Mouse (Mus musculus) urinary bladder, postnatal 10 days (tissue): ENCODE measurements around the gene Ttc26.
A peak's percentile ranks its signal among the peaks of the same experiment; 100 is the strongest.

Experiments used
- DNase-seq: peaks from one replicate; pipeline ENCODE4 v3.0.0; 2022; ENCODE audit warnings: low spot score

Gene Ttc26

DNA sequence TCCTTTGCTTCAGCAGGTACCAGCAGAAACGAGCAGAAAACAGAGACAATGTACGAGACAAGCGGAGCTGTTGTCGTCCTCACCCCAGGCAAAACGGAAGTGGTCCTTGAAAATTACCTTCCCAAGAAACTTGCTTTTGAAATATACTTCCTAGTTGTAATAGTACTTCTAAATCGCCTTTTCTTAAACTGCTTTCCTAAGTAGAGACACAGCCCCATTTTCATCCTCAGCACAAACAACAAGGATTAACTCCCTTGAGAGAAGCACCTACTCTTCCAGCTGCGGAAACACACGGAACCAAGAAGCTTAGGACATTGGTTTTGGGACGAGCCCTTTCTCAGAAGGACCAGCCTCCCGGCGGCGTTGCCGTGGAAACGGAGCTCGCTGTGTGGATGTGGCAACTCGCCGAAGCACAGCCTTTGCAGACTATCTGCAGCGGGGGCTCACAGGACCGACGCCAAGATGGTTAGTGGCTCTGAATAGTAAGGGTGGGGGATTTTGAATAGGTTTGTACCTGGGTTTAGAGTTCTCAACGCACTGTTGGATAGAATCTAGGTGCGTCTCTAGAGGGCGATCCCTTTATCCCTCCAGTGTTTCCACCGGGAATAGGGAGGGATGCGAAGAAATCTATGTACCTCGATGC, at the start of gene Ttc26:
Gene Ttc26 (plus strand): TSS at position 341 of the 643 bp plus-strand sequence.
- DNase-seq: peak; percentile 29

DNA sequence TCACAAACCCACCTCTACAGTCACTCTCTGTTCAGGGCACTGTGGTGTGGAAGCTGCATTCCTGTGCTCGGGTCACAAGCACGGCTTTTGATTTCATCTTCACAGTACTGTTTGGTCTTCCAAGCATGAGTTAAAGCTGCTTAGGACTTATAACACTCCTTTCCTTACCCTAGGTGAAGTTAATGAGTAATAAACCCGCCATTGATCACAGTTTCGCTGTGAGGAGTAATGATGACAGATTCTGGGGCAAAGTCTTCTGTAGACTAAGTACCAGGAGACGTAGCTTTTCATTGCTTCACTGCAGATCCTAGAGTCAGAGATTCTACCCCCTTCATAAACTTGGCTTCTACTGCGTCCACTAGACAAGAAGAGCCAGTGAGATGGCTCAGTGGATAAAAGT, 46.0 kb upstream of the Ttc26 start:
- DNase-seq: no peak

GRCm38 (mm10) chr6:38337166-38337705, 44.0 kb upstream of the Ttc26 start:
- no peak for DNase-seq

DNA sequence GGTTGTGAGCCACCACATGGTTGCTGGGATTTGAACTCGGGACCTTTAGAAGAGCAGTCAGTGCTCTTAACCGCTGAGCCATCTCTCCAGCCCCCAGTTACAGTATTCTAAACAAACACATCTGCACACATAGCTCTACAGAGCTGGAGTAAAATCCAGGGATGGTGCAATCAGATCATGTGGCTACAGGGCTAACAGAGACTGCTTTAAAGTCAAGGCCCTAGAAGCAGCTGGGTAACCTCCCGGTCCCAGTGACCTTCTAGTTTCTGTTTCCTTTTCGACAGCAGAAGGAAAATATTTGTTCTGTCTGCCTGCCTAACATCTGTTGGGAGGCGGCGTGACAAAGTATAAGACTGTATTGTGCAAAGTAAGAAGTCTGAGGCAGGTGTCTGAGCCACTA, 43.3 kb upstream of the Ttc26 start:
- DNase-seq: no peak

GRCm38 (mm10) chr6:38339078-38339477, 42.2 kb upstream of the Ttc26 start:
- DNase-seq: no peak

- DNase-seq: no peak
Observed at GRCm38 (mm10) chr6:38341751-38342665, 39.3 kb upstream of the Ttc26 start.

DNA sequence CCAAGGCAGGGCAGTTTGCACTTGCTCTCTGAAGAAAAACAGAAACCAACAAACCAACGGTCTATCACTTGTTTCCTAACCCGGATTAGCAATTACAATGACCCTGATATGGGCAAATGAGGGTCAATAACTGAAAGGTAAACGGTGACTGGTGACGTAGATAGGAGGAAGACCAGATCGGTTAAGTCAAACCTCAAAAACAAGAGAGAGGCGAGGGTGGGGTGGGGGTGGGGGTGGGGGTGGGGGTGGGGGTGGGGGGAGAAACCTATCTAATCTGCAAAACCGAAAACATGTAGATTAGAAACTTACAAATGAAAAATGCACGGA, 38.6 kb upstream of the Ttc26 start:
- no peak for DNase-seq

GRCm38 (mm10) chr6:38343581-38343980, 37.7 kb upstream of the Ttc26 start:
- DNase-seq: no peak

GRCm38 (mm10) chr6:38344006-38344670, 37.1 kb upstream of the Ttc26 start:
- no peak for DNase-seq

DNA sequence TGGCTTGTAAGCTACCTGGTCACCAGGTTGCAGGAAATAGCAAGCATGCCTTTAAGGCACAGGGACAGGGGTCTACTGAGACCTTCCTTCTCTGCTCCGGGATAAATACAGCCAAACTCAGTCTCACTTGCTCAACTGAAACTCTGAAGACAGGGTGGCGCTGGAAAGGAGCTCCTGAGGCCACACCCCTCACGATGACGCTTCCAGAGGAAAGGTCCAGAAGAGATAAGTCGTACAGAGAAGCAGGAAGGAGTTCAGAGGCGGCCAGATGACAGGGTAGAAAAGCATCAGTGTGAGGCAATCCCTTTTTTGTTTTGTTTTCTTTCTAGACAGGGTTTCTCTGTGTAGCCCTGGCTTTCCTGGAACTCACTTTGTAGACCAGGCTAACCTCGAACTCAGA, 35.5 kb upstream of the Ttc26 start:
- DNase-seq: no peak

- no peak for DNase-seq
Observed at GRCm38 (mm10) chr6:38347875-38348274, 33.4 kb upstream of the Ttc26 start.

GRCm38 (mm10) chr6:38348811-38349453, 32.3 kb upstream of the Ttc26 start:
- no peak for DNase-seq

DNA sequence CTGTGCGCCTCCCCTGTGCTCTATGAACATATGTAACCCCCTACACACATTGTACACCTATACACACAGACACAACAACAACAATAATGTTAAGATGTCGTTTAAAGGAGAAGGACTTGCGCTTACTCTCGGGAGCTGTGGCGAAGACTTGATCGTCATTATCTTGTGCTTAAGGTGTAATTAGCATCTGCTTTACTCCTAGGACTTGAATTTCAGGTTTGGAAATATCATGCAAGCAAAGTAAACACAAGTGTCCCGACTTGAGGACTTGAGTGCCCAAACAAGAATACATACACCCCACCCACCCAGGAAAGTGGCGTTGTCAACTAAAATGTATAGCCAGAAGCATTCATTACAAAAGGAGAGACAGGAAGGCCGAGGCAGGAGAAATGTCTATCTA, 31.5 kb upstream of the Ttc26 start:
- DNase-seq: no peak

DNA sequence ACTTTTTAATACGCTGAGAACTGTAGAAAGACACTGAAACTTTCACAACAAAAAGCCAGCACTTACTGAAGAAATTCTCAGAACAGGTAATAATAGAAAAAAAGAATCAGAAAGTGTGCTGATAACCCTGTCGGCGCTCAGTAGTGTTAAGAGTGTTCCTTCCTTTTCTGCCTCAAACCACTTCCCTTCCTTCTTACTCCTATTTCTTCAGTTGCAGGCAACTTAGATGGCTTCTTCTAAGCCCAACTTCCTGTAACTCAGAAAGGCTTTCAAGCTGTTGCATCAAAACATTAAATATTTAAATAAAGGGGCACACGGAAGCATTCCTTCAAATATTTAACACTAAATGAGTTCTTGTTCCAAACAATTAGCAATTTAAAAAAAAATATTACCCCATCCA, 29.3 kb upstream of the Ttc26 start:
- DNase-seq: no peak

DNA sequence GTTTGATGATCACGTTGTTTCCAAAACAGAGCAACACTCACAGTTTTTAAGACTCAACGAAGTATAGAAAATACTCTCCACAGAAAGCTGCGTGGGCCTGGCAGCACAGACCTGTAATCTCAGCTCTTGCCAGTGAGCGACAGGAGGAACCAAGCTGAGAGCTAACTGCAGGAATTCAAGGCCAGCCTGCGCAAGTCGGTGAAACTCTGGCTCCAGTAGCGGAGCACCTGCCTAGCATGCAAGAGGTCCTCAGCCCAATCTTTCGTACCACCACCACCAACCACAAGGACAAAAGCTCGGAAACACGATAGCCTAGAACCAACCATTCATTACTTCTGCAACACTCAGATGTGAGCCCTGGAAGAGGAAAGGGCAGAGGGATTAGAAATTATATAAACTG, 28.8 kb upstream of the Ttc26 start:
- no peak for DNase-seq

DNA sequence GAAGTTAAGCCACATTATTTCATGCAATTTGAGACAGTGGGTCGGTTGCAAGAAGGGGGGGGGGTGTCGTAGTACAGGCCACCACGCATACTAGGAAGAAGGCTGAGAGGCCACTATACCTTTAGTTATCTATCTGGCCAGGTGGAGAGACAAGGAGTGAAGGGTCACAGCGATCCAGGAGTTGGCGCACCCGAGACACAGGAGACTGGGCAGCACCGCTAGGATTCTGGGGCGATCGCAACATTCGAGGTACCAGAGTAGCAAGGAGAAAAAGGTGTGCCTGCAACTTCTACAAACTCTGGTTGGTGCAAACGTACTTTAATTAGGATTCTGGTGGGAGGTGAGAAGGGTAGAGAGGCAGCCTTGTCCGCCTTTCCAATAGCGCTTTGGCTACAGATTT, 28.1 kb upstream of the Ttc26 start:
- DNase-seq: no peak

DNA sequence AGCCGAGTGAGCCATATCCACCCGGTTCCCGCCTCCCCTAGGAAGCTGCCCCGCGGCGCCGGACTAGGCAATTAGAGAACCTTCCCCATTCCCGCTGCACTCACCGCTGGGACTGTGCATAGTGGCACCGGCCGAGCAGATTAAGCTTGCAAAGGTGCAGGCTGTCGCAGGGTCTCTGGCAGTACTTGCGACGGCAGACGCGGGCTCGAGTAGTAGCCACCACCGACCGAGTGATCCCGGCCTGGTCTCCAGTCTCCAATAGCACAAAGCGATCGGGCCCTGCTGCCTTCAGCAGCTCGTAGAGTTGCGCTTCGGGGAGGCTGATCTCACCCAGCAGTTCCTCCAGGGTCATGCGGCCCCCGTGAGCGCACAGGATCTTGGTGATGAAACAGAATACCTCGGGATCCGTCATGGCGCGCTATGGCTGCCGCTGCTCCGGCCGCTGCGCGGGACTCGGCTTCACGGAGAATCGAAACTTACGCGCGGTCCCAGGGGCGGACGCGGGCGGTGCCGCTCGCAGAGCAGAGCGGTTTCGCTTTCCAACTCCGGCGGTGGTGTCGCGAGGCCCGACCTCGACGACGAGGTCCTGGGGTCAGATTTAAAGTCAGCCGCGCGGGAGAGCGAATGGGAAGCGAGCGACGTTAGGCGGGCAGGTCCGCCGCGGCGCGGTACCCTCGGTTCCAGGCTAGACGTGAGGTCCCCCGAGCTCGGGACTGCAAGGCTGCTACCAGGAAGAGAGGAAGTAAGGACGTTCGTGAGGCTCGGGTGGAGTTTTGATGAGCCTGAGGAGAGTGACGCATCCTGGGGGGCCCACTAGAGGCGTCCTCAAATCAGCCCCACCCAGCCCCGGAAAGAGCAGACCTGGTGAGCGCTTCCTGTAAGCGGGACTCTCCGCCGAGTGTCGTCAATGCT, 27.2 kb upstream of the Ttc26 start, which contains the start of gene Zc3hav1:
Gene Zc3hav1 (minus strand): TSS at position 793 of the 912 bp plus-strand sequence.
- DNase-seq: peak; percentile 26

DNA sequence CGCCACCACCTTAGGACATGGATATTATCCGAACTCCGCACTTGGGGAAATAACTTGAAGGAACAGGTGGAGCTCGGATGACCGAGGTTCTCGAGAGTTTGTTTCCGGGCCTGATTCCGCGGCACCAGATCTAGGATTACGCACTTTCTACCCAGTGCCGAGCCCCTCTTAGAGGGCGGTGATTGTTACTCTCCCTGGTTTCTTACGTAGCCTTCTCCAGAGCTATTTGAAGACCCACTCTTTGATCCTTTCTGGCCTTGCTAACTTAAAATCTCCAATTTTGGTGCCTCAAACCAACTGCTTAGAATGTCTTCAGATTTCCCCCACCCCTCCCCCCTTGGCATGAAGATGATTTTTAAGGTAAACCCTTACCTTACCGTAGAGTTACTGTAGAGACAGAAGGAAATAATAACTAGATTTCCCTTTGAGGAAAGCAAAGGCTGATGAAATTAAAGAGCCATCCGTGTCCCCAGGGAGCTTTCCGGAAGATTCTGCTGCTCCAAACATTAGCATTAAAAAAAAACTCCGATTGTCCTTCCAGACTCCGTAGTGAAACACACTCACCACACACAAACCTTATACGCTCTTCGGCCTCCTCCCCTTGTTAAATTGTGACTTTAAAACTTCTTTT, 26.4 kb upstream of the Ttc26 start:
- DNase-seq: no peak

DNA sequence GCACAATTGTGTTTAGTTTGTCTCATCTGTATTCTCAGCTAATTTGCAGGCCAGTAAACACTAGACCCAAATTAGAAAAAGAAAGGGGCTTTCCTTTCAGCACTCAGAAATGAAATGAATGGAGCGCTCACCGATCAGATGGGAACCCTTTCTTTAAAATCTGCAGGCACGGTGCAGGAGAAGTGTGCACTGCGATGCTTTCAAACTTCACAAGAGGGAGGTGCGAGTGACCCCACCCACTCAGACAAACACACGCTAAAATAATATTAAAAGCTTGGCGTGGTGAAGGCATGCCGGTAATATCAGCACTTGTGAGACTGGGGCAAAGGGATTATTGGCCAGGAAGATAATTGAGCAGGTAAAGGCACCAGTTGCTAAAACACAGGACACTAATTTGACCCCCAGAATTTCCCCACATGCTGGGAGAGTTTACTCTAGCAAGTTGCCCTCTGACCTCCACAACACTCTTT, 25.9 kb upstream of the Ttc26 start:
- no peak for DNase-seq

DNA sequence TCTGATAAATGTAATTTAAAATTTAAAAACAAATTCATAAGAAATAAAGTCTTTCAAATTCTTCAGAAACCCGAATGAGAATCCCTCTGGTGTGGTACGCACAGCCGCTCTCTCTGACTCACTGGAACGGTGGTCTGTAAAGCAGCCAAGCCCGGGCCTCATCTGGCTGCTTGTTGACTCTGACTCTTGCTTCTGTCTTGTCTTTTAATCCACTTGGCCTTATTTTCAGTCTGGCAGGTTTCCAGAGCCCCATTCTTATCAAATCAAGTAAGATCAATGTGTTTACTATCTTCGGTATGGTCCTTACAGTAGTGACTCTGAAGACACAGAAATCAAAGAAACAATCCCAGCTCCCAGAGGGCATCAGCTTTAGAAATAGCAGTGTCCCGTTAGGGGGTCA, 25.4 kb upstream of the Ttc26 start:
- DNase-seq: no peak
